Mouse (Mus musculus): ENCODE measurements at regions not wholly inside any gene's neighbourhood (a gene's known extent, or its start where the extent isn't known, plus 50 kb on each side); places are given as distances from the start of the nearest gene placed in this dataset.

DNA sequence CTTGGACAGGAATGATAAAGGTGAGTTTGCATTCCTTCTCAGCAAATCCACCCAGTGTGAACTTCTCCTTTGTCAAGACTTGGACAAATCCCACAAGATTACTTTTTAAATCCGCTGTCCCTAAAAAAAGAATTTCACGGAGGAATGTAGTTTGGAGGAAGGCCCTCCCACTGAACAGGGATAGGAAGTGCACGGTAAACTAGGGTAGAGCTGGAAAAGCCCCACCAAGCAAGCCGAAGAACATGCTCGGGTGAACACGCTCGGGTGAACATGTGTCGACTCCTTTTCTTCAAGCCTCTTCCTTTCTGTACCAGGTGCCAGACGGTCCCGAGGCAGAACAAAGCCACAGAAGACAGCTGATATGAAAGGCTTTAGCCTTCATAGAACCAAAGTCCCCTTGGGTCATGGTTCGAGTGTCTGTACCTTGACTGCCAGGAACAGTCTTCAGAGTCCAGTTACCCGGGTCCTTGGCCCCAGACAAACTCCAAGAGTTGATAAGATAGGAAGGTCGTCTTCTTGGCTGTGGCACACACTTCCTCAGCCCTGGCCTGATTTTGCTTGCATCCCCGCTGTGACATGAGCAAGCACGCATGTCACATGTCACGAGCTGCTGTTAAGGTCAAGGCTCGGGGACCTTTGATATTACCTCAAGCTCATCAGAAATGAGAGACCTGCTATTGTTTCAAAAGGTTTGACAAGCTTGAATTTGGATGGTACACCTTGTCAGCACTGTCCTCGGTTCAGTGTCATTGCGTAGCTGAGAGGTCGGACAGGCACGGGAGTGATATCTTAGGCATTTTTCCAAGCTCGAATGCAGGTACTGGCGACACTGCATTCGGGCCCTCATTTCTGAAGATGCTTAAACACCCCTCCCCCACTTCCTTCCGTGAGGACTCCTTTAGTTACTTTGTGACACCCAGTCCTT is 51.5 kb upstream of the Ryk start:
- Histone ChIP-seq H3K36me3 (replicated peaks) (no peaks in the 10 kb centered on the region), H3K4me3 (ENCODE audit: low read depth, low read length) (no peak overlapping the region), H3K27me3 (ENCODE audit: insufficient read depth, low read length) (peaks cover 35% of the 10 kb centered on the region), H3K4me1 (ENCODE audit: insufficient read depth, low read depth, low read length) (peaks cover 3% of the 10 kb centered on the region), H3K9me3 (replicated peaks) (no peaks in the 10 kb centered on the region)
- no peak for ATAC-seq (ENCODE audit: extremely low read depth, insufficient number of reproducible peaks, low FRiP score, poor library complexity, severe bottlenecking)
- DNase-seq (ENCODE audit: low spot score): no peak
- TF ChIP-seq GATA1 (IDR thresholded peaks at IDR 0.05; ENCODE audit: borderline replicate concordance, low read length) (no peak), GATA2 (IDR thresholded peaks at IDR 0.05; ENCODE audit: borderline replicate concordance, low read depth, low read length) (no peak), POLR2AphosphoS5 (IDR thresholded peaks at IDR 0.05; ENCODE audit: insufficient replicate concordance, low read depth, low read length) (no peak), TAL1 (conservative IDR thresholded peaks at IDR 0.05; ENCODE audit: low read depth, low read length) (no peak)

DNA sequence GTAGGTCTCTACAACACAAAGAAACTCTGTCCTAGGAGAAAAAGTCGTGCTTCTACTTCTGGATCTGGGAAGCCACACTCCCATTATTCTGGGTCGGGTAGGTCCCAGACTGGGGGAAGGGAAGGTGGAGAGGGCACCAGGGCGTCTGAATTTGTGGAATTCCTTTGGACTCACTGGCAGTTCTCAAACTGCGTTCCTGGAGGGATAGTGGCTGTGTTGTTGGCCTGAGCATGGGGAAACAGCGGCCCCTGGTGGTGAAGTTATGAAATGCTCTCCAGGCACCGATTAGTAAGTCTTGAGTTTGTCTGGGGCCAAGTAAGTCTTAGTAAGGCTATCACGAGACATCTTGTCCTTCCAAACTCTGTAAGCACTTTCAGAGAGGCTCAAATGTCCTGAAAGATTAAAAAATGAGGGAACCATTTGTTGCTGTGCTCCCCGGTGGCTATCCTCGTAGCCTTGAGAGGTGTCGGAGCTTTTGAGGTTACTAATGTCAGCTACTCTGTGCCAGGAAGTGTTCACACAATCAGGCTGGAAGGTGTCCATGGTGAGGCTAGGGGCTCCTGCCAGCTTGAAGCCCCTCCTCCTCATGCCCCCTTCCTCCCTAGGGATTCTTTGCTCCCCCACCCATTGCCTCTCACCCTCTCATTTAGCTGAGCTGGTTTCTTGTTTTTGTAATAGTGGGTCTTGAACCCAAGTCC is 50.2 kb upstream of the Ryk start:
- TF ChIP-seq GATA2 (IDR thresholded peaks at IDR 0.05; ENCODE audit: borderline replicate concordance, low read depth, low read length): no peak
- peak; percentile 93 for TF ChIP-seq CTCF (IDR thresholded peaks at IDR 0.05; ENCODE audit: low read depth, low read length)
- no peaks in the 10 kb centered on the region for H3K9me3 ChIP-seq (replicated peaks)
- no peak overlapping the region for H3K4me3 ChIP-seq (ENCODE audit: low read depth, low read length)
- H3K4me1 ChIP-seq (ENCODE audit: insufficient read depth, low read depth, low read length): no peaks in the 10 kb centered on the region; the same call in 1 of the 2 replicates
- DNase-seq (ENCODE audit: low spot score): peak; percentile 57
- no peaks in the 10 kb centered on the region for H3K36me3 ChIP-seq (replicated peaks)
- peak; percentile 28; the same call in 1 of the 2 replicates for ATAC-seq (ENCODE audit: extremely low read depth, insufficient number of reproducible peaks, low FRiP score, poor library complexity, severe bottlenecking)
- peaks cover 33% of the 10 kb centered on the region for H3K27me3 ChIP-seq (ENCODE audit: insufficient read depth, low read length)
